Mouse (Mus musculus) small intestine, adult 2 months (tissue): ENCODE data around the gene Prdm16. TPM values are rescaled to one million over a fixed set of nuclear protein-coding genes. Genes with fewer than 3 reads are reported as not detected.

Experiments used
- H3K27ac ChIP-seq: fragments of 200-500 bp; 2 replicates; pipeline ENCODE4 v1.5.1; 2012; ENCODE audit warnings: low read depth, low read length, control low read depth, inconsistent platforms; ENCODE audit not compliant: insufficient read depth
- H3K27me3 ChIP-seq: fragments of 200-500 bp; 2 replicates; pipeline ENCODE4 v1.6.1; 2012; ENCODE audit warnings: mild to moderate bottlenecking, moderate library complexity, low read length, inconsistent platforms; ENCODE audit not compliant: control insufficient read depth, insufficient read depth
- H3K36me3 ChIP-seq: fragments of 200-500 bp; 2 replicates; pipeline ENCODE4 v1.6.1; 2012; ENCODE audit warnings: mild to moderate bottlenecking, low read length, control low read depth, inconsistent platforms; ENCODE audit not compliant: control insufficient read depth, insufficient read depth
- H3K4me1 ChIP-seq: fragments of 200-500 bp; 2 replicates; pipeline ENCODE4 v1.6.1; 2012; ENCODE audit warnings: low read length, inconsistent platforms, mixed read lengths; ENCODE audit not compliant: control insufficient read depth, insufficient read depth, insufficient read length
- H3K4me3 ChIP-seq: fragments of 200-500 bp; 2 replicates; pipeline ENCODE4 v1.5.1; 2012; ENCODE audit warnings: low read depth, mild to moderate bottlenecking, control low read depth, inconsistent platforms, low read length, moderate library complexity
- CTCF ChIP-seq: fragments of 200-500 bp; IDR thresholded peaks from 2 replicates; pipeline ENCODE4 v1.5.1; 2012; ENCODE audit warnings: low read depth, mild to moderate bottlenecking, control low read depth, inconsistent platforms, low read length, moderate library complexity, mixed read lengths; ENCODE audit not compliant: insufficient replicate concordance, insufficient read length; ENCODE audit errors: extremely low read depth
- POLR2A ChIP-seq: fragments of 200-500 bp; IDR thresholded peaks from 2 replicates; pipeline ENCODE4 v1.6.1; 2012; ENCODE audit warnings: low read depth, mild to moderate bottlenecking, control low read depth, inconsistent platforms, low read length, moderate library complexity
- WGBS: fragments of 180-500 bp; shearing (Covaris S2); methylation state at CpG from one replicate; pipeline ENCODE4 v1.1.7; 2018; 5-methylcytosine and 5-hydroxymethylcytosine counted together
- polyA plus RNA-seq: library from polyadenylated mRNA; depleted of rRNA; stranded (reverse); fragments of >200 nt; gene quantifications from 2 replicates; pipeline ENCODE4 v1.2.3, GENCODE M21; 2012

The Prdm16 gene
- polyA plus RNA-seq, 1 experiment: 4.9 TPM

GRCm38 (mm10) chr4:154634001-154634400, 2.7 kb downstream of the Prdm16 start:
- TF ChIP-seq POLR2A (no peak), CTCF (no peak)
- peak overlapping the region; percentile 12; the same call in 1 of the 2 replicates for H3K27ac ChIP-seq
- no peaks in the 10 kb centered on the region for H3K36me3 ChIP-seq
- peaks cover 12% of the 10 kb centered on the region for H3K27me3 ChIP-seq
- peaks cover 5% of the 10 kb centered on the region; the same call in 1 of the 2 replicates for H3K4me1 ChIP-seq
- H3K4me3 ChIP-seq: peak overlapping the region; percentile 91; the same call in 1 of the 2 replicates
- WGBS: 35% methylated on average over 3 of the region's 3 CpGs

DNA sequence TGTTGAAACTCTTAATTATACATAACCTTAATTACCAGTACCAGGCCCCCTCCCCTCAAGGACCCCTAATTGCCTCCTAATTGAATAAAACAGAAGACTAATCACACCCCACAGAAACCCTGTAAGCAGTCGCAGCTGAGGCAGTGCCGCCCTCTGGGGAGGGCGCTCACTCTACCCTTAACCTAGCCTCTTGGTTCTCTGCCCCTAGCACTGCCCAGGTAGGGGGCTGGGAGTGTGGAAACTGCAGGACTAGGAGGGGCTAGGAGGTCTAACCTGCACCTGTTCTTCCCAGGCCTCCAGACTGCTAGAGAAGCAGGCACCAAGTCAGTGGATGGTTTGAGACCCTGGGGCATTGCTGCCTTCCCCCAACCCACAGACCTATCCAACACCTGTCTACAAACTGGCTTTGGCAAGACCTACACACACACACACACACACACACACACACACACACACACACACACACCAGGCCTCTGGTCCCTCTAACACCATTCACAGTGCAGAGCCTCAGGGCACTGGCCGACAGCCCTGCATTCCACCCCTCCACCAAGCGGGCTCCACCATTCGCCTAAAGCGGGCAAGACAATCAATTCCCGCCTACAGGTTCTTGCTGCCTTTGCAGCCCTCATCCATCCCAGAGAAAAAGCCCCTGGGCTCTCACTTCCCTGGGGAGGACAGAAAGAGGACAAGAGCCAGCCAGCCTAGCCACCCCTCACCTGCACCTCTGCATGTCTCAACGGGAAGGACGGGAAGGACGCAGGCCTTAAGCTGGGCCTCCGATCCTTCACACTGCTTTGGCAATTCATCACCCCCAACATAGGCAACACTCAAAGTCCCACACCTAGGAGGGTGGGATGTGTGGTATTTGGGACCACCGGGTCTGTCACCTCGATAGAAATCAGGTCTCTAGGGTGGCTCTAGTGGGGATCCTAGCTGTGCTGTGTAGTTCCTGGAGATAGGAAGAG, 3.6 kb downstream of the Prdm16 start:
- Histone ChIP-seq H3K27ac (no peak overlapping the region), H3K36me3 (no peaks in the 10 kb centered on the region), H3K27me3 (peaks cover 12% of the 10 kb centered on the region), H3K4me1 (peaks cover 6% of the 10 kb centered on the region; the same call in 1 of the 2 replicates), H3K4me3 (peak overlapping the region; percentile 32)
- 37% methylated on average over 14 of the region's 14 CpGs for WGBS
- no peak for TF ChIP-seq POLR2A

DNA sequence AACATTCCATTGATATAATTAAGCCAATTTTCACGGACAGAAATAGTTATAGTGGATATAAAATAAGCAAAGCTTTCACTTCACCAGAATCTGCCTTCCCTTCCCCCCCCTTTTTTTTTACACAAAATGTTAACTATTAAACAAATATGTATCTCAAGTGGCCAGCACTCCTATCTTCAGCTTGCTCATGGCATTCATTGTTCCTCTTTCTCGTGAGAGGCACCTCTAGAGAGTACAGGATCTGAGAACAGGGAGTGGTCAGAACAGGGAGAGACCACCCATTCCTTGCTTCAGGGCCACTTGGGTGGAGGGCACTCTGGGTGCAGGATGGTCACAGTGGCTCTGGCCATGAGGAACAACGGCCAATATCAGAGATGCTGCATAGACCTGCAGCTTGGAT, 5.9 kb downstream of the Prdm16 start:
- Histone ChIP-seq H3K4me1 (peaks cover 20% of the 10 kb centered on the region; the same call in 1 of the 2 replicates), H3K4me3 (no peak overlapping the region), H3K27me3 (no peaks in the 10 kb centered on the region; the same call in 1 of the 2 replicates), H3K36me3 (no peaks in the 10 kb centered on the region), H3K27ac (no peak overlapping the region)
- TF ChIP-seq POLR2A (no peak), CTCF (no peak)
- 17% methylated on average over 3 of the region's 3 CpGs for WGBS

GRCm38 (mm10) chr4:154627419-154628142, 9.1 kb downstream of the Prdm16 start:
- 34% methylated on average over 5 of the region's 5 CpGs for WGBS
- H3K27ac ChIP-seq: peak overlapping the region; percentile 47; the same call in 1 of the 2 replicates
- H3K4me1 ChIP-seq: peaks cover 23% of the 10 kb centered on the region; the same call in 1 of the 2 replicates
- no peaks in the 10 kb centered on the region for H3K36me3 ChIP-seq
- no peaks in the 10 kb centered on the region for H3K27me3 ChIP-seq
- no peak overlapping the region for H3K4me3 ChIP-seq
- TF ChIP-seq CTCF (no peak), POLR2A (no peak)

DNA sequence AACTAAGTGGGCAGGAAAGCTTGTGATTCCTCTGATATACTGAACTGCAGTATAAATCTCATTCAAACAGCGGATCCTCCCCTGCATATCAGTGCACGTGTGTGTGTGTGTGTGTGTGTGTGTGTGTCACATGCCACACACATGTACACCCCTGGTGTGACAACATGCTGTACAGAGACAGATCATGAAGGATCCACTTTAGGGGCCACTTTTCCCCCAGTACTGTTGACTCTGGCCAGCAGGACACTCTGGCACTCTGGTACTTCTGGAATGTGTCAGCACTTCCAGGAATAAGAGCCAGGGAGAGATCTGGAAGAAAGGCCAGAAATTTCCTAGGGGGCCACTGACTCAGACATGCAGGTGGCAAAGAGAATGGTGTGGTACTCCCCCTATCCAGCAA, 10.4 kb downstream of the Prdm16 start:
- 91% methylated on average over 2 of the region's 2 CpGs for WGBS
- Histone ChIP-seq H3K36me3 (no peaks in the 10 kb centered on the region), H3K27ac (no peak overlapping the region), H3K4me3 (no peak overlapping the region), H3K27me3 (no peaks in the 10 kb centered on the region), H3K4me1 (peaks cover 23% of the 10 kb centered on the region; the same call in 1 of the 2 replicates)
- no peak for TF ChIP-seq POLR2A
- no peak for TF ChIP-seq CTCF

DNA sequence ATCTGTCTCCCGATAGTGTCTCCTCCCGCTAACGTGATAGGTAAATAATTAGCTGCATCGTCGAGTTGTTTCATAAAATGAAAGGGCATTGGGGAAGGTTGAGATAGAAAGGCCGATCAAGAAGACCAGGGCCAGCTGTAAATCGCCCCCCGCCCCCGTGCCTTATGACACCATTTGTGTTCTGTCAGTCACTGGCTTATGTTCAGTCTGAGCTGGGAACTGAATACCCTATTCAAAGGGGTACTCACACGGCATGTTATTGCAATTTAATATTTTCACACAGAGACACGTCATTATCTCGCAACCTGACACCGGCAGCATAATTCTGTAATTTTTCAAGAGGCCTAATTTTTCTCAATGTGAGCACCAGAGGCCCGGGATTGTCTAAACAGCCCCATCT, 11.0 kb downstream of the Prdm16 start:
- WGBS: 41% methylated on average over 14 of the region's 14 CpGs
- Histone ChIP-seq H3K4me1 (peaks cover 20% of the 10 kb centered on the region; the same call in 1 of the 2 replicates), H3K4me3 (no peak overlapping the region), H3K27ac (no peak overlapping the region), H3K36me3 (no peaks in the 10 kb centered on the region), H3K27me3 (no peaks in the 10 kb centered on the region)
- no peak for TF ChIP-seq POLR2A

GRCm38 (mm10) chr4:154623241-154623640, 13.4 kb downstream of the Prdm16 start:
- 84% methylated on average over 3 of the region's 3 CpGs for WGBS
- Histone ChIP-seq H3K4me3 (no peak overlapping the region), H3K4me1 (peaks cover 20% of the 10 kb centered on the region; the same call in 1 of the 2 replicates), H3K27me3 (no peaks in the 10 kb centered on the region), H3K27ac (no peak overlapping the region), H3K36me3 (no peaks in the 10 kb centered on the region)
- TF ChIP-seq CTCF (no peak), POLR2A (no peak)
